Mouse (Mus musculus): ENCODE measurements around the gene Tifa.

Tifa gene

DNA sequence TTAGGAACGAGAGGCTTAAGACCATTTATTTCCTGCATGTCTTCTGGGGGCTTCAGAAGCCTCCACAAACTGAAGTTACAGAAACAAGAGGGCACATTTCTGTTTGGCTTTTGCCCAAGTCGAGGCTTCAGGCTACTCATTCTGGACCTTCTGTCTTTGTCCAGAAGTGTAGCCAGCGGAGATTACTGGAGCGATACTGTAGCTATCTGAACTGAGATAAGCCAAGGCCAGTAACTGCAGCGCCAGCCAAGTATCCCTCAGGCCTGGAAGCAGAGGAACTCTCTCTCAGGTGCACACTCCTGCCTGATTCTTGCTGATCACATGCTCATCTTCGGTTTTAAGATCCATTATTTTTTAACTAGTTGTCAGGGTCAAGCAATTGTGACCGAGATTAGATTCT is 1.6 kb upstream of the Tifa start:
- DNase-seq (ENCODE audit: low read depth): no peak

DNA sequence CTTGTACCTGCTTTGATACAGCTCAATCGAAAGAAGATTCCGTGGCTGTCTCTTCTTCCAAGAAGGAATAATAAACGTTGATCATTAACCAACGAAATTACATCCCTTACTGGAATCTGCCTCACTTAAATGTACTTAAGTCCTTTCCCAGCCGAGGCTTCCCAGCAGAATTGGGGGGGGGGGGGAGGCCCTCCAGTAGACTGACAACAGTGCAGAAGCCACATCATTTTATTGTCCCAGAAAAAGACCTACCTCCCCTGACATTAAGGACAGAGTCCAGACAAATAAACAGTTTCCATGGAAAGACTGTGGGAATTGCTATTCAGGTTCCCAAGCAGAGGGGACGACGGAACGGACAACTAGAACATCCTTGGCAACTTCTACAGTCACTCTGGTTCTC is 686 bp upstream of the Tifa start:
- DNase-seq (ENCODE audit: low read depth): no peak

DNA sequence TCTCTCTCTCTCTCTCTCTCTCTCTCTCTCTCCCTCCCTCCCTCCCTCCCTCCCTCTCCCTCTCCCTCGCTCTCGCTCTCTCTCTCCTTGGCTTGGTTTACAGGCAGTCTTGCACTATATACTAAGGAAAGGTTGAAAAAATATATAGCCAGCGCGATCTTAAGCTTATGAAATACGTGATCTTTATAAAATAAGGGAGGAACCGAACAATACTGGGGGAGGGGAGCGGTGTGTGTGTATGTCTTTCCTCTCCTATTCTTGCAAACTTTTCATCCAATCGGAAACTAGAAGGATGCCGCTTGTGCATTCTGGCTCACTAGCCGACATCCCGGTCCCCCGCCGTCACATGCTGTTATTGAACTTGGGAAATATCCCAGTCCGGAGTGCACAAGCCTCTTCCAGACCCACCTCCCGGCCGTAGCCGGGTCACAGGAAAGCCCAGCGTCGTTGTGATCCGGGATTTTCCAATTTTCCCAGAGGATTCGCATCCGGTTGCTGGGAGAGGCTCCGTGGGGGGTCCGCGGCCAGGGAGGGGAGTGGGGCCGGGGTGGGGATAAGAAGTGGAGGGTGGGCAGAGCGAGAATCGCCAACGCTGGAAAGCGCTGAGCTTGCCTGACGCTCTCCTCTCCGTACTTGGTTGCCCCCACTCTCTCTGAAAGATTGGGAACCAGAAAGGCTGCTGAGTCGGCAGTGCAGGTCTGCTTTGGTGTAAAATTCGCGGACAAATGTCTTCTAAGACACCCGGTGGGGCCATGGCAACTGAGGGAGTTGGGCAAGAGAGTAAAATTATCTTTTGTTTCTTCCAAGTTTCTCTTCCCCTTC is 840 bp downstream of the Tifa start:
- DNase-seq (ENCODE audit: low read depth): no peak

DNA sequence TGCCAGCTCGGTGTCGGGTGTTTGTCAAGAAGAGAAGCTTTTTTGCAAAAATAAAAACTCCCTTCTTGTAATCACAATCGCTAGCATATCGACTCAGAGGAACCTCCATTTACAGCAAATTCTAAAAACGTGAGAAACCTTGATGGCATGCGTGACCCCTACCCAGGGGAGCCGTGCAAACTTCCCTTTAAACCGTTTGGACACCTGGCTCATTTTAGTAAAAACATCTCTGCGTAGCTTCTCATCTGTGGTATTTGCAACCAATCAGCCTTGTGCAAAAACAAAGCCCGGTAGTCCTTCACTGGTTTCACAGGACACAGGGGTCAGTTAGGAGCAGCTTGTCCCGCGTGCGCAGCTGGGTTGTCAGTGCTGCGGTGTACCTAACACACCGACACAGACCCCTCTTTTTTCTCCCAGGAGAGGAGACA is 1.5 kb downstream of the Tifa start:
- no peak for DNase-seq (ENCODE audit: low read depth)

DNA sequence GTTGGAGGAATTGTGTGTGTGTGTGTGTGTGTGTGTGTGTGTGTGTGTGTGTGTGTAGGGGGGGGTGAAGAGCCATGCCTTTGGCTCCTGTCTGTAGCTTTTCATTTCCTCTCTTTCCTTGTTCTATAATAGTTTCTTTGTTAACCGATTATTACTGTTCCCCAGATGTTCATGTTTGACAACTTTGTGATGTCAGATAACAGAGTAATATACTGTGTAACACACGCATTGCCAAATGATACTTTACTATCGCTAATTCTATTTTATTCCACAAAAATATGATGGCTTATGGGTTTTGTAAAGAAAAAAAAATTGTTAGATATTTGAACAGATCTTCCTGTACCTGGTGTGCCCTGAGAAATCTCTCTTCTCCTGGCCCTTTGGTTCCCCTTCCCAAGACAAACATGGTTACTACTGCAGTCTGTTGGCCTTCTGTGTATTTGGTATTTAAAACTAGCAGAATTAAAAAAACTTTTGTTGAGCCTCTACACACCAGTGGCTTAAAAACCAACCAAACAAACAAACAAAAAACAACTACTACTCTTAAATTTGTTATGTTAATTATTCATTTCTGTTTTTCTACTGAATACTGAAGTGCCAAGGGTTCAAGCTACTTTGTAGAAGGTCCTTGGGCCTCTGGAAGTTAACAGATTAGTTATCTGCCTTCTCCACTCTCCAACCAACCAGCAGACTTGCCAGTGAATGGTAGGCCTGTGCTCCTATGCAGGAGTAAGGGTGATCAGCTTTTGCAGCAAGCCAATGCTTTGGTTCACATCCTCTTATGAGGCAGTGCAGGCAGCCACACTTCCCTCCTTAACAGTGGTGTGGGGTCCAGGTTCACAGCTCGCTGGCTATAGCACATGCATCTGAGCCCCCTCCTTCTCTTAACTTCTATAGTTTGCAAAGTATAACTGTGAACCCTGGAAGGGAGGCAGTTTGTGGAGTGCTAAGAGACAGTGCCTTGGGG is 2.3 kb downstream of the Tifa start:
- no peak for DNase-seq (ENCODE audit: low read depth)

DNA sequence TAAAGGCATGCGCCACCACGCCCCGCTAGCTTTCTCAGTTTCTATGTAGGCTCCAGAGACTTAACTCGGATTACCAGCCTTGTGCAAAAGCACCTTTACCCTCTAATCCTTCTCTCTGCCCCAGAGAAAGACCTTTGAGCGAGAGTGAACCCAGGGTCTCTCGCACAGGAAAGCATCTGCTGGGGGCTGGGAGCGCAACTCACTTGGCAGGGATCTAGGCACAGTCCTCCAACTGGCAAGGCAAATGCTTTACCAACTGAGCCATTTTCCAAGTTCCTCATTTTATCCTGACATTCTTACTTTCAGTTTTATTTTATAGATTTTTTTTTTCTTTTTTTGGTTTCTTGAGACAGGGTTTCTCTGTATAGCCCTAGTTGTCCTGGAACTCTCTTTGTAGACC is 3.4 kb downstream of the Tifa start:
- no peak for DNase-seq (ENCODE audit: low read depth)

DNA sequence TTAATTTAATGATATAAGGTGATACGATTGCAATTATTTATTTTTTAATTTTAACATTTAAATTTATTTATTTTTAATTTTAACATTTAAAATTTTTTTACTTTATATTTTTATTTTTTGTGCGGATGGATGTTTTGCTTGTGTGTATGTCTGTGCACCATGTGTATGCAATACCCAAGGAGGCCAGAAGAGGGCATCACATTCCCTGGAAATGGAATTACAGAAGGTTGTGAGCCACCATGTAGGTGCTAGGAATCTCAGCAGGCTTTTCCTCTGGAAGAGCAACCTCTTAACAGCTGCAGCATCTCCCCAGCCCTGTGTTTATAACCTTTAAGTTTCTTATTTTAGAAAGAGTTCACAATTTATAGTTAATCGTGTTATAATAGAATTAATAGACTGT is 6.2 kb downstream of the Tifa start:
- DNase-seq (ENCODE audit: low read depth): no peak

DNA sequence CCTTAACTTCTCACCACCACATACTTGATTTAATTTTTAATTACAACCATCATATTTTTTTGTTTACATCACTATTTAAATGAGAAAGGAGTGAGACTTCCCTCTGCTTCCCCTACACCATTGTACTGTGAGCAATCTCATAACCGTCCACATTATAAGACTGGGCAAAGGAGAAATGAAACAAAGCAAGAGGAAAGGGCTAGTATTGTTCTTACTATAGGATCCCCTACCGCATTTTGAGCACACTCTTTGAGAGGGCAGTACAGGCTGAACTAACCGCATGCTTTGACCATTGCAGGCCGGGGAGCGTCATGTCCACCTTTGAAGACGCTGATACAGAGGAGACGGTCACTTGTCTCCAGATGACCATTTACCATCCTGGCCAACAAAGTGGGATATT is 6.7 kb downstream of the Tifa start:
- DNase-seq (ENCODE audit: low read depth): no peak

DNA sequence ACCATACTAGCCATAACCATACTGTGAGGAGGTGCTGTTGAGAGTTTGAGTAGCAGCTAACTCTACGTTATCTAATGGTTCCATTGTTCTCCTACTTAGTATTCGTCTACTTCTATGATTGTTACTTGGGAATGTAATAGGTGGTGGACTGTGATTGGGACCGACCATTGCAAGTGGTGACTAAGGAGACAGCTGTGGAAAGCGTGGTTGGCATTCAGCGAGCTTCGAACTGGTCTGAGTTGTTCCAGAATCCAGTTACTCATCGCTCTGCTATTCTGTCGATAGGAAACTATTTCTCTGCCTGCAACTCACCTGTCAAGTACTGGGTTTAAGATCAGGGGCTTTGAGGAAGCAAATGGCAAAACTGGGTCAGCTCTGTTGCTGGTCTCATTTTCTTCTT is 11.6 kb downstream of the Tifa start:
- no peak for DNase-seq (ENCODE audit: low read depth)

DNA sequence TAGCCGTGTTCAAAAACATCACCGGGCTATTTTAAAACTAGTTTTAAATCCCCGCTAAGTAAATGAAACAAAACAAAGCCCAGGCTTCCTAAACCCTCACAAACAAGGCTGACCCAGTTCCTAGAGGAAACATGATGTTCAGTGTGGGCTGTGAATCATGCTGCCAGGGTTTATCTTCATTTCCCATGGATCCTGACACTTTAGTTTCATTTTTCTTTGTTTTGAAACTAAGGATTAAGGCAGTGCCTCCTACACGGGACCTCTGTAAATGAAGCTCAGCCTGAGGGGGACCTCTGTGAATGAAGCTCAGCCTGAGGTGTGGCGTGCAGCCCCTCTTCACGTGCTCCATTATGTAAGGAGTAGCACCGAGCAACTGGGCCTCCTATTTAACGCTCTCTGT is 13.2 kb downstream of the Tifa start:
- DNase-seq (ENCODE audit: low read depth): no peak

DNA sequence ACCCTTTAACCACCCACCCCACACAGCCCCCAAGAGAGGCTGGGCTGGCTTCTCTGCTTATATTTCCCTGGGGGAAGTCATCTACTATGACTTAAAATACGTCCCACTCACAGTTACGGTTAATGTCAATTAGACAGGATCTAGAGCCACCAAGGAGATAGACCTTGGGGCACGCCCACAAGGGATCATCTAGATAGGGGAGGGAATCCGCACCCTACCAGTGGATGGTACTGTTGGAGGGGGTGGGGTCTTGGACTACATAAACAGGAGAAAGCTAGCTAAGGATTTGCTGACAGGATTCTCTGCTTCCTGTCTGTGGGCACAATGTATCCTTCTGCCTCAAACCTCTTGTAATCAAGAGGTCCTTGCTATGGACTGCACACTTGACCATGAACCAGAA is 14.8 kb downstream of the Tifa start:
- no peak for DNase-seq (ENCODE audit: low read depth)

DNA sequence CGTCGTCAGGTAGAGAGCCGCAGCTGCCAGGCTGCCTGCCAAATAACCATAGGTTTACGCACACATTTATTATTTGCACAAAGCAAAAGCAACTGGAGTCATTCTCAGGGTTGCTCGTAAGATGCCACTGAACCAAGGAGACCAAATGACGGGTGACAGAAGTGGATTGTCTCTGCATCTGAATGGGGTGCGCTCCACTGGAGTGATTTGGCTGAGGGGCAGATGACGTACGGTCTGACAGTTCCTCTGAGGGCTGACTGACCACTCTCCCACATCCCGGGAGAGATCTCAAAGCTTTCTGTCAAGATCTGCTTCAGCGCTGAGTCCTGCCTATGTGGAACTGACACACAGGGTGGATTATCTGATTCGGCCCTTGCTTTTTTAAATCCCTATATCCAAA is 15.5 kb downstream of the Tifa start:
- DNase-seq (ENCODE audit: low read depth): no peak

DNA sequence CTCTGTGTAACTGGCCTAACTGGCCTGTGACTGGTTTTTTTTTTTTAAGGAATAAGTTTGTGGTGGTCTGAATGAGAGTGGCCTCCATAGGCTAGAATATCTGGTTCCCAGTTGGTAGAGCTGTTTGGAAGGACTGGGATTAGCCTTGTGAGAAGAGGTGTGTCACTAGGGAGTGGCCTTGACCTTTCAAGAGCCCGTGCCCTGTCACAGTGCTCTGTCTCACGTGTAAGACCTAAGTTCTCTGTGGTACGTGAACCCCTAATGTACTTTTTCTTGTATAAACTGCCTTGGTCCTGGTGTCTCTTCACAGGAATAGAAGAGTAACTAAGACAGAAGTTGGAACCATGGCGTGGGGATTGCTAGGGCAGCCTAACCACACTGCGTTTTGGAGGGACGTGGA is 16.4 kb downstream of the Tifa start:
- no peak for DNase-seq (ENCODE audit: low read depth)

DNA sequence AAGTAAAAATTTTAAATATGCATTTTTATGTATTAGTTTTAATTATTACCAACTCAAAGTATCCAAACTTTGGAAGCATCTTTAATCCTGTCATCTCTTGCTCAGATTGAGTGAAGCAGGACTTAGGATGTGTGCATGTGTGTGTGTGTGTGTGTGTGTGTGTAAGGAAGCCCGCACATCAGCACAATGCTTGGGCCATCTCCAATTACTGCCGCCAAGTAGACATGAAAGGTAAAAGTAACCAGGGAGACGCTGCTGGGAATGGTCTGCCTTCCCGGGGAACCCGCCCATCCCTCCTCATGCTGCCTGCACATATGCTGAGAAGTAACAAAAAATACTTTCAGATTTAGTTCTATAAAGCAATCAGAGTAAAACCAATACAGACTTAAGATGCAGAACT is 18.2 kb downstream of the Tifa start:
- no peak for DNase-seq (ENCODE audit: low read depth)

DNA sequence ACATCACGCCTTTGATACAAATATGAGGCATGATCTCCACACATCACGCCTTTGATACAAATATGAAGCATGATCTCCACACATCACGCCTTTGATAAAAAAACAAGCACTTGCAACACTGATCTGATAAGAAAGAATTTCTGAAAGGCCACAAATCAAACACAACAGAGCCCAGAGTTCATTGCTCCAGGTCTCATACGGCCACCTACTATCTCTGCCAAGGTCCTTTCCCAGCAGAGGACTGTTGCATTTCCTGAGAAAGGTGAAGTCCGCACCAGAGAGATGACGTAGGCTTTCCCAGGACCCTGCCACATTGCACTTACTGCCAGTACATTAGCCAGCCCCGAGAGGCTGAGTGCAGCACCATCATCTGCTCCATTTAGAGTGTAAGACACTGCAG is 19.5 kb downstream of the Tifa start:
- DNase-seq (ENCODE audit: low read depth): no peak

DNA sequence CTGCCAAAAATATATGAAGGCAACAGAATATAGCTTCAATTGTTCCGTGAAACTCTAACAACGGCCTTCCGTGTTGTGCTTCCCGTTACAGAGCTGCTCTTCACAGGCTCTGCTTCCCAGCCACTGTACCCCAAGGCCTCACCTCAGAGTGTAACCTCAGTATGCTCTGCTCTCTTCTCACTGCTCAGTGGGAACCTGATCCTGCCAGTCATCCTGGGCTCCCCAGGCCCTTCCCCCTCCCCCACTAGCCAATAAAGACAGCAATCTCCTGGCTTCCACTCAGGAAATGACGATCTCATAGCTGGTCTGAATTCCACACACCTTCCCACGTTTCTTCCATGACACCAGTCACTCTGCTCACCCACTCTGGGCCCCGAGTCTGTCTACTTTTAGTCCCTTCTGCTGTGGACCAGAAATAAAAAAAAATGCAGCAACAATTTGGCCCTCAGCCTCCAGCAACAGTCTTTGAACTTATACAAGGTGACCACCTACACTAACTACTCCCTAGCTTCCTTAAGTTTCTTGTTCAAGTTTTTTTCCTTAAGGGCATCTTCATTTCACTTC is 27.6 kb downstream of the Tifa start:
- no peak for DNase-seq (ENCODE audit: low read depth)

DNA sequence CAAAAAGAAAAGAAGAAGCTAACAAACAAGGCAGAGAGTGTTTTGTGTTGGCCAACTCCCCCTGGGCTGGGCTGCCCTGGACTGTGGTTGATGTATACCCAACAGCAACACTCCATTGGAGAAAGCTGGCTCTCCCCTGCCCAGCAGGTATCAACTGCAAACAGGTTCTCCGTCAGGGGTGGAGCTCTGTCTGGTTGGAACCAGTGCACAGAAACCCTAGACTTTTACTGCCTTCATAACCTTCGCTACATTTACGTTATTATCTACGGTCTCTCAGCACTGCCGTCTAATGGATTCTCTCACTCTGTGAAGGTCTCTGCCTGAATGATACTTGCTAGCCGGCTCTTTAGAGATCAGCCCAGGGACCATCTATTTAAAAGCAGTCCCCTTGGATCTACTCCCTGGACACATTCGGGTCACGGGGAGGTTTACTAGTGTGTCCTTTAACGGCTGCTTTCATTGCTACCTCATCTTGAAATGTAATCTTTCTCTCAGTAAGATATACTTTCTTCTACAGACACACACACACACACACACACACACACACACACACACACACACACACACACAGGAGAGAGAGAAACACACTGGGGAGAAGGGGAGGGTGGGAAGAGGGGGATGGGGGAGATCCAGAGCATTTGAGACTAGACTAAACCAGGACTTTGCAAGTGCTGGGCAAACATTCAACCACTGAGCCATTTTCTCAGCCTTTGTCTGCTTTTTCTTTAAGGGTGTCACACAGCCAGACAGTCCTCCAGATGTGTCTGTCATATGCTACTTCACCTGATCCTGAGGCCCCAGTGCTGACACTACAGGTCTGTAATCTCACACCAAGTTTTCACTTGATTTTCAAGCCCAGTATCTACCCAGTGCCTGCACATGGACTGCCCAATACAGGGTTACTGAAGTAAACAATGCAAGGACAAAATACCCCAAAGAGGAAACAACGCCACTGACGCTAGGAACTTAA is 29.4 kb downstream of the Tifa start:
- DNase-seq (ENCODE audit: low read depth): no peak

DNA sequence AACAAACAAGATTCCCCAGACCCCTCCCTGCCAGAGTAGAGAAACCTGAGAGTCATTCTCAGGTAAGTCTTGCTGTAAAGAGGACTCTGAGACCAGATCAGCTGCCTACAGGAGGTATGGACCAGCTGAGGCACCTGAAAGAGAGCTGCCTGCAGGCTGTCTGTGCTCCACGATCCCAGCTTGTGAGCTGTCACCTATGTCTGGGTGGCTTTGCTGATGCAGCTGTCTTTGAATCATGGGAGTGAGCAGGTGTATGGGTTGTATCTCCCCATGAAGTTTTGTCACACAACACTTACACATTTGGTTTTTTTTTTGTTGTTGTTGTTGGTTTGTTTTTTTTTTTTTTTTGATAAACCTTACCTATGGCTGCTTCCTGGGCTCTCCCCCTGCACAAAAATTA is 30.8 kb downstream of the Tifa start:
- no peak for DNase-seq (ENCODE audit: low read depth)

DNA sequence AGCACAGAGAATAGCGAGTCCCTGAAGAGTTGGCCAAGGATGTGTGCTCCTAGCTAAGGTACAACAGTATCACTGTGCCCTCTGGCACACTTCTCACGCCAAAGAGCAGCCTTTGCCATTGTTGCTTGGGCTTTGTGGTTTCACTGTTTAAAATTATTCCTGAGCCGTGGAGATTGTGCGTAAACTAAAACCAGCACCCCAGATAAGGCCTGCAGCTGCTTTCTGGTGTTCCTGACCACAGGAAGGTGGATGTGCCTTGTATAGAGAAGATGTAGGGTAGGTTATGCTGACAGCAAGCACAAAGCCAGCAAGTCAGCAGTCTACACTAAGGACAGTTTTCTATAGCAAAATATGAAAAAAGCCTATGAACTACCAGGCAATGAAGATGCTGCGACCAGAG is 31.6 kb downstream of the Tifa start:
- no peak for DNase-seq (ENCODE audit: low read depth)

DNA sequence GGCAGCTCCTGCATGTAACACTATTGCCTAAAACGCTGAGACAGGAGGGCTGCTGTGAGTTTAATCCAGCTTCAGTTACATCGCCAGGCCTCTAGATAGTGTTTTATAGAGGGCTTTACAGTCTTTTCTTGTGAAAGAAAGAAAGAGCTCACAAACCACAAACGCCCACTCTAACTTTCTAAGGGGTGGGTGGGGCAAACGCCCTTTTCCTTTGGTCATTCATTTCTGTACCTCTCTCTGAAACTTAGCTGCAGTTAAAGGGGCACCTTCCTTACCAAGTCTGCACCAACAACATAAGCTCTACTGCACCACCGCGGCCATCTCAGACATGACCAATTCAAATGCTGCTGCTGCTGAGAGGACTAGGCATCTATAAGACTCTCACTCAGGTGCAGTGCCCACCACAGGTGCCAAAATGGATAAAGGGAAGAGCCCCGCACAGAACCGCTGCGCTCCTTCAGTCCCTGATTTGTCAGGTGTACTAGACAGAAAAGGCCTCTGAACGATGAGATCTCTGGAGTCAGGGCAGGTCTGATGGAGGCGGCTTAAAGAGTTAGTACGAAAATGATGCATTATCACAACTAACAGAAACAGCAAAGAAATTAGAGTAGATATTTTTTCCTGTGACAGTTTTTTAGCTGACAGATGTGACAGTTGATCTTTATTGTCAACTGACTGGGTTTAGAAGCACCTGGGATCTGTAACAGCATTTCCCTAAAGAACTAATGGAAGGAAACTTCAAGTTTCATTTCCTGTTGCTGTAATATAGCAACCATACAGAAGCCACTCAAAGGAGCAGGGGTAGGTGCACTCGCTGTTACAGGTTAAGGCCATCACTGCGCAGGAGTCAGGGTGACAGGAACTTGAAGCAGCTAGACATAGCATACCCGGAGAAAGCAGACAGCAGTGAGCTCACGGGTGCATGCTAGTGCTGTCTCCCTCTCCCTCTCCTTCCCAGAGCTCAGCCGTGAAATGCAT is 34.6 kb downstream of the Tifa start:
- no peak for DNase-seq (ENCODE audit: low read depth)

DNA sequence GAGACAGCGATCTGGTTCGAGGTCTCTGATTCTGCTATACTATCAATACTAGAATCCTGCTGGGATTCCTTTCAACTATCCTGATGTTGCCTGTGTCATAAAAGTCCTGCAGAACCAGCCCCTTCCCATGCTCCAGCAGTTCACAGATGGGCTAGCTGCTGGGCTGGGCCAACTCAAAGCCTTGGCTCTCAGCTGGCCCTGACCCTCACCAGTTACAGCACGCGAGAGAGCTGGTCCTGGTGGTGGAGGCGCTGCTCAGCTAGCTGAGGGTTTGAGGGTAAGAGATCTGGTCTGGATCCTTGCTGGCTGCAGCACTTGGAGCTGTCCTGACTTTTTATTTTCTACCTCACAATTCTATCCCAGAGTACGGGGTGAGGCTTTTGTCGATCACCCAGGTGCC is 36.9 kb downstream of the Tifa start:
- DNase-seq (ENCODE audit: low read depth): no peak
